Mouse (Mus musculus) neural tube, embryonic 15.5 days (tissue): ENCODE data around the gene Cldn34a. TPM values are rescaled to one million over a fixed set of nuclear protein-coding genes. Genes with fewer than 3 reads are reported as not detected.
"Not testable (repeated sequence)": the region's sequence is repeated elsewhere in the genome, so short reads cannot be mapped to it uniquely, and the experiment has no call there.

ENCODE experiments used
- ATAC-seq: fragments of 200-750 bp; cut with Nextera tagmentation; 2 replicates; pipeline ENCODE4 v1.8.0; 2017; ENCODE audit warnings: mild to moderate bottlenecking, moderate TSS enrichment, moderate library complexity; ENCODE audit not compliant: low FRiP score
- H3K27ac ChIP-seq: fragments of 300-500 bp; sonication (generic); replicated peaks from 2 replicates; pipeline ENCODE4 v1.5.1; 2015; ENCODE audit warnings: mild to moderate bottlenecking, inconsistent platforms
- H3K27me3 ChIP-seq: fragments of 300-500 bp; sonication (generic); replicated peaks from 2 replicates; pipeline ENCODE4 v1.6.1; 2015; ENCODE audit warnings: inconsistent platforms
- H3K36me3 ChIP-seq: fragments of 300-500 bp; sonication (generic); 2 replicates; pipeline ENCODE4 v1.6.1; 2015; ENCODE audit warnings: inconsistent platforms
- H3K4me1 ChIP-seq: fragments of 300-500 bp; sonication (generic); 2 replicates; pipeline ENCODE4 v1.6.1; 2015; ENCODE audit warnings: inconsistent platforms
- H3K4me2 ChIP-seq: fragments of 300-500 bp; sonication (generic); 2 replicates; pipeline ENCODE4 v1.6.1; 2015; ENCODE audit warnings: inconsistent platforms, mild to moderate bottlenecking, moderate library complexity
- H3K4me3 ChIP-seq: fragments of 300-500 bp; sonication (generic); replicated peaks from 2 replicates; pipeline ENCODE4 v1.5.1; 2015; ENCODE audit warnings: mild to moderate bottlenecking, inconsistent platforms
- H3K9ac ChIP-seq: fragments of 300-500 bp; sonication (generic); replicated peaks from 2 replicates; pipeline ENCODE4 v1.6.1; 2015; ENCODE audit warnings: mild to moderate bottlenecking, inconsistent platforms
- H3K9me3 ChIP-seq: fragments of 300-500 bp; sonication (generic); replicated peaks from 2 replicates; pipeline ENCODE4 v1.6.1; 2016; ENCODE audit warnings: inconsistent platforms
- WGBS: fragments of 180-500 bp; shearing (Covaris S2); methylation state at CpG from one replicate; pipeline ENCODE4 v1.1.7; 2015; ENCODE audit warnings: mixed read lengths; 5-methylcytosine and 5-hydroxymethylcytosine counted together
- polyA plus RNA-seq: library from polyadenylated mRNA; unstranded; fragments of >200 nt; fragmentation: Nextera tagmentation; extraction: Ambion mirVana; gene quantifications from 2 replicates; pipeline ENCODE4 v1.2.1, GENCODE M21; 2015

The Cldn34a gene
- not detected in 2 replicates for polyA plus RNA-seq

DNA sequence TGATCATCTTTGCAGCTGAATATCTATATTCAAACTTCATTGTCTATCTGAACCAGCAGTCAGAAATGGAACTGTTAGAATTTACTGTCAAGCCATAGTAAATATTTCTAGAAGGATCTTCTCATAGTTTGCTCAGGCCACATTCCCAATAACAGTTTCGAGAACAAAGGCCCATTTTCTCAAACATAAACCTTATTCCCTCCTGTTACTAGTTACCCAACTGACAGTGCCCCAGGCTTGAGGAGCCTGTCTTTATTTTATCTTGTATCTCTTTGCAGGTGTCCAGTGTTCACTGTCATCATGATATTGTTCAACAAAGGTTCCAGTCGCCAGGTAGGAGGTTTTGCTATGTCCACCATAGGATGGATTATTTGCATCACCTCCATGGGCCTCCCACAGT is at the start of gene Cldn34a:
Gene Cldn34a (plus strand): TSS at position 301 of the 400 bp plus-strand sequence.
- no peak within 1 kb of the TSS for H3K9ac ChIP-seq
- no peaks in the 10 kb centered on the region for H3K4me1 ChIP-seq
- peaks cover 7% of the 10 kb centered on the region; the same call in 1 of the 2 replicates for H3K27me3 ChIP-seq
- no peaks in the 10 kb centered on the region for H3K9me3 ChIP-seq
- H3K36me3 ChIP-seq: no peaks in the 10 kb centered on the region
- ATAC-seq: no peak
- no peak within 1 kb of the TSS for H3K4me3 ChIP-seq
- H3K27ac ChIP-seq: no peak within 1 kb of the TSS
- H3K4me2 ChIP-seq: no peak within 1 kb of the TSS
- 83% methylated on average over 2 of the region's 2 CpGs for WGBS

DNA sequence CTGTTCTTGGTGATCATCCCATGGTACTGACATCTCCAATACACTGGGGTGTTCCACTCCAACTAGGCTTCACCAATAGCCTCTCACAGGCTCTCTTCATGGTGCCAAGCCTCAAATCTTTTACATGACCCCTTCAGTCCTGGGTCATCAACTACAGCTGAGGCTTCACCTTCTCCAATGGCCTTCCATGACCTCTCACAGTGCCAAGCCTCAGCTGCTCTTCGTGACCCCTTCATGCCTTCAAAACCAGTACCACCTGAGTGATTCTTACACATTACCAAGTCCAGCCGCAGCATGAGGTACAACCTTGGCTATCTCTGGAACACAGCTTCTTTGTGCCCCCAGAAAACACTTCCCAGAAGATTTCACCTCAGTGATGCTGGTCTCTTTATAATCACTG is 44.5 kb upstream of the Cldn34a start:
- not testable (repeated sequence) for H3K4me3 ChIP-seq, H3K9ac ChIP-seq, H3K4me1 ChIP-seq, H3K36me3 ChIP-seq, H3K9me3 ChIP-seq, ATAC-seq, H3K27ac ChIP-seq, H3K4me2 ChIP-seq, H3K27me3 ChIP-seq
- WGBS: 83% methylated on average over 2 of the region's 2 CpGs

DNA sequence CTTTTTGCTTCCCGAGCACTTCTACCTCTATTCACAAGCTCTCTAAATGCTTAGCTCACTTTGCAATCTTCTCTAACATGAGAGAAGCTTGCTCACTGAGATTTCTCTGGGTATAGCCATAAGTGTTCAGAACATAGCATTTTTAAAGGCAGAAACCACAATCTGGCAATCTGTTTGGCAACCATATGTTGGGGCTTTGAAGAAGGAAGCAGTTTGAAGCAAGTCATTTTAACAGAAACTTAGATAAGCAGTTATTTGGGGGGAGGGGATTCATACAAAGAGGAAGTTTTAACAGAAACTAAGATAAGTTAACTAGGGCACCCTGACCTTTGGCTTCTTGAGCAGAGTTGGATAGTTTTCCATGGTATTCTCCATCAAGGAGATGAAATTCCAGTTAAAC is 17.4 kb upstream of the Cldn34a start:
- no peak for ATAC-seq
- no peak overlapping the region for H3K9ac ChIP-seq
- no peaks in the 10 kb centered on the region for H3K4me1 ChIP-seq
- no peak overlapping the region for H3K4me2 ChIP-seq
- H3K36me3 ChIP-seq: no peaks in the 10 kb centered on the region
- no peaks in the 10 kb centered on the region for H3K9me3 ChIP-seq
- H3K4me3 ChIP-seq: no peak overlapping the region
- 78% methylated on average over 1 of the region's 1 CpGs for WGBS
- peaks cover 22% of the 10 kb centered on the region; the same call in 1 of the 2 replicates for H3K27me3 ChIP-seq
- H3K27ac ChIP-seq: no peak overlapping the region

DNA sequence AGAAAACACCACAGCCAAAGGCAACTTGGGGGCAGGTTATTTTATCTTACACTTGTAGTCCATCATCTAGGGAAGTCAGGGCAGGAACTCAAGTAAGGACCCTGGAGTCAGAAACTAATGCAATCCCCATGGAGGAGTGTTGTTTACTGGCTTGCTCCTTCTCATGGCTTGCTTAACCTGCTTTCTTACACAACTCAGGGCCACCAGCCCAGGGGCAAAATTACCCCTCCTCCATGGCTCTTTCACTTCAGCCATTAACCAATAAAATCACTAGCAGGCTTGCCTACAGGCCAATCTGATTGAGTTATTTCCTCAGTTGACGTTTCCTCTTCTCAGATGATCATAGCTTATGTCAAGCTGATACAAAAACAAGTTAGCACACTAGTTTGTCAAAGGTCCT is 15.0 kb upstream of the Cldn34a start:
- Histone ChIP-seq H3K36me3 (no peaks in the 10 kb centered on the region), H3K9me3 (no peaks in the 10 kb centered on the region), H3K27ac (no peak overlapping the region), H3K4me3 (no peak overlapping the region), H3K4me2 (no peak overlapping the region), H3K27me3 (peaks cover 18% of the 10 kb centered on the region; the same call in 1 of the 2 replicates), H3K4me1 (no peaks in the 10 kb centered on the region), H3K9ac (no peak overlapping the region)
- no peak for ATAC-seq
- WGBS: 63% methylated on average over 1 of the region's 1 CpGs

DNA sequence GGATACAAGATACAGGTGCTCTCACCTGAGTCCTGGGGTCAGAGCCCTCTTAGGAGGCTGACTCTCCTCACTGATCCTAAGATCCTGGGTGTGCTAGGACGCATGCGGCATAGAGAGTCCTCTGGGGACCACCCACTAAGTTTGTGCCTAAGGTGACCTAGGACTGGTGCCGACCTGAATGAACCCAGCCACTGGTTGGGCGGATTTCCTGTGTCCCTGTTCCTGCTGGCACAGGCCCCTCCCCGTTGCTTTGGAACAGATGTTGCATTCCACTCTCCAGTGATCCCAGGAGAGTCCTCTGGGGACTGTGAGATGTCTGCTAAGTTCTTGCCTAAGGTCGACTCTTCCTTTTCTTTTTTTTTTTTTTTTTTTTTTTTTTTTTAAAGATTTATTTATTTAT is 5.7 kb upstream of the Cldn34a start:
- ATAC-seq: no peak
- Histone ChIP-seq H3K27me3 (peaks cover 8% of the 10 kb centered on the region; the same call in 1 of the 2 replicates), H3K27ac (no peak overlapping the region), H3K4me2 (no peak overlapping the region), H3K9me3 (no peaks in the 10 kb centered on the region), H3K4me1 (no peaks in the 10 kb centered on the region), H3K4me3 (no peak overlapping the region), H3K9ac (no peak overlapping the region), H3K36me3 (no peaks in the 10 kb centered on the region)
- WGBS: 70% methylated on average over 6 of the region's 6 CpGs

Other genes with a start within 250 kb of the Cldn34a start
- gene Kantr, start 235.8 kb upstream of the Cldn34a start, polyA plus RNA-seq: 30.0 and 32.4 TPM in 2 replicates
- 56.9 and 71.6 TPM in 2 replicates for gene Tspyl2, start 220.9 kb upstream of the Cldn34a start, polyA plus RNA-seq
- 8.4 and 8.5 TPM in 2 replicates for gene Gpr173, start 194.6 kb upstream of the Cldn34a start, polyA plus RNA-seq
- gene Shroom2, start 206.1 kb downstream of the Cldn34a start, polyA plus RNA-seq: 139 and 160 TPM in 2 replicates
- 0.41 and 0.44 TPM in 2 replicates for gene Gpr143, start 218.6 kb downstream of the Cldn34a start, polyA plus RNA-seq